Mouse (Mus musculus): Measurements from ENCODE around the gene Rassf6. TPM values are rescaled to one million over a fixed set of nuclear protein-coding genes. Genes with fewer than 3 reads are reported as not detected.

Gene Rassf6
- total and polyA plus RNA-seq, 3 experiments = 0.27 TPM; not detected in 2

GRCm38 (mm10) chr5:90654798-90655197 is 14.3 kb upstream of the Rassf6 start:
- H3K79me2 ChIP-seq (replicated peaks; ENCODE audit: control insufficient read depth, insufficient read depth, low read length) = no peaks in the 10 kb centered on the region
- H3K27me3 ChIP-seq (ENCODE audit: control insufficient read depth, insufficient read depth, low read length) = peaks cover 2% of the 10 kb centered on the region; the same call in 1 of the 2 replicates
- no peaks in the 10 kb centered on the region for H3K4me1 ChIP-seq (ENCODE audit: control insufficient read depth, insufficient read depth, low read length)
- H3K27ac ChIP-seq = no peak overlapping the region
- WGBS = 48% methylated on average over 5 of the region's 5 CpGs
- TF ChIP-seq CTCF (IDR thresholded peaks at IDR 0.05) = no peak
- TF ChIP-seq EP300 (IDR thresholded peaks at IDR 0.05; ENCODE audit: insufficient read depth, low read depth, low read length) = no peak
- TF ChIP-seq POLR2A (IDR thresholded peaks at IDR 0.05; ENCODE audit: insufficient read depth, low read depth, low read length) = no peak
- no peaks in the 10 kb centered on the region for H3K36me3 ChIP-seq (ENCODE audit: control insufficient read depth, insufficient read depth, low read length)
- intact Hi-C loops (cut with DNase I) = loop anchor here (10.0 kb wide), 1 partner anchor 450 kb away; no protein-coding TSS in a partner anchor
- H3K4me3 ChIP-seq = no peak overlapping the region
- DNase-seq = no peak
- no peak overlapping the region for H3K9ac ChIP-seq (ENCODE audit: low read depth, low read length)

DNA sequence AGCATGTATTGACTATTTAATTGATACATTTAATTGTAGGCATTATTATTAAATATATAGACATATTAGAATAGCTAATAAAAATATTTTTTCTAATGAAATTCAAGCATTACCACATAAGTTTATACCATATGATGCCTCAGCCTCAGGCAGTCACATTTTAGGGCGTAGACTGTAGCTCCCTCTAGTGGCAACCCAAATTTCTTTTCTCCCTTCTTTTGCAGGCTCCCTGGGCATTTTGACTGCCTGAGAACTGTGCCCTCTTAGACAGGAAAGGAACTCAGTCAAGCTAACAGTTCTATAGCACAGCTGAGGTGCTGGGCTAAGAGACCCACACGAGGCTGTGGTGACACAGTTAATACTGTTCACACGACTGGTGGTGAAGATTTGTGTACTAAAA is 12.3 kb upstream of the Rassf6 start:
- Histone ChIP-seq H3K9ac (ENCODE audit: low read depth, low read length) (no peak overlapping the region), H3K36me3 (ENCODE audit: control insufficient read depth, insufficient read depth, low read length) (no peaks in the 10 kb centered on the region), H3K27me3 (ENCODE audit: control insufficient read depth, insufficient read depth, low read length) (peaks cover 2% of the 10 kb centered on the region; the same call in 1 of the 2 replicates), H3K4me1 (ENCODE audit: control insufficient read depth, insufficient read depth, low read length) (no peaks in the 10 kb centered on the region), H3K4me3 (no peak overlapping the region), H3K27ac (no peak overlapping the region), H3K79me2 (replicated peaks; ENCODE audit: control insufficient read depth, insufficient read depth, low read length) (no peaks in the 10 kb centered on the region)
- DNase-seq = peak; percentile 13 to 23
- TF ChIP-seq POLR2A (IDR thresholded peaks at IDR 0.05; ENCODE audit: insufficient read depth, low read depth, low read length) = no peak
- peak; percentile 86 for TF ChIP-seq CTCF (IDR thresholded peaks at IDR 0.05)
- 0 out of 2 replicates have a peak, but pooled peaks have one; percentile 13 for TF ChIP-seq EP300 (IDR thresholded peaks at IDR 0.05; ENCODE audit: insufficient read depth, low read depth, low read length)
- intact Hi-C loops (cut with DNase I) = loop anchor here (2.0 to 10.0 kb wide), 2 partner anchors 52 to 448 kb away; no protein-coding TSS in a partner anchor
- WGBS = 7% methylated on average over 3 of the region's 3 CpGs

GRCm38 (mm10) chr5:90650466-90651150 is 10.2 kb upstream of the Rassf6 start:
- WGBS = 76% methylated on average over 5 of the region's 5 CpGs
- Histone ChIP-seq H3K36me3 (ENCODE audit: control insufficient read depth, insufficient read depth, low read length) (no peaks in the 10 kb centered on the region), H3K9ac (ENCODE audit: low read depth, low read length) (no peak overlapping the region), H3K4me1 (ENCODE audit: control insufficient read depth, insufficient read depth, low read length) (no peaks in the 10 kb centered on the region), H3K4me3 (no peak overlapping the region), H3K27me3 (ENCODE audit: control insufficient read depth, insufficient read depth, low read length) (peaks cover 2% of the 10 kb centered on the region; the same call in 1 of the 2 replicates), H3K79me2 (replicated peaks; ENCODE audit: control insufficient read depth, insufficient read depth, low read length) (no peaks in the 10 kb centered on the region), H3K27ac (no peak overlapping the region)
- intact Hi-C loops (cut with DNase I) = loop anchor here (10.0 kb wide), 1 partner anchor 446 kb away; no protein-coding TSS in a partner anchor
- no peak for DNase-seq
- no peak for TF ChIP-seq POLR2A (IDR thresholded peaks at IDR 0.05; ENCODE audit: insufficient read depth, low read depth, low read length)
- no peak for TF ChIP-seq EP300 (IDR thresholded peaks at IDR 0.05; ENCODE audit: insufficient read depth, low read depth, low read length)
- no peak for TF ChIP-seq CTCF (IDR thresholded peaks at IDR 0.05)

DNA sequence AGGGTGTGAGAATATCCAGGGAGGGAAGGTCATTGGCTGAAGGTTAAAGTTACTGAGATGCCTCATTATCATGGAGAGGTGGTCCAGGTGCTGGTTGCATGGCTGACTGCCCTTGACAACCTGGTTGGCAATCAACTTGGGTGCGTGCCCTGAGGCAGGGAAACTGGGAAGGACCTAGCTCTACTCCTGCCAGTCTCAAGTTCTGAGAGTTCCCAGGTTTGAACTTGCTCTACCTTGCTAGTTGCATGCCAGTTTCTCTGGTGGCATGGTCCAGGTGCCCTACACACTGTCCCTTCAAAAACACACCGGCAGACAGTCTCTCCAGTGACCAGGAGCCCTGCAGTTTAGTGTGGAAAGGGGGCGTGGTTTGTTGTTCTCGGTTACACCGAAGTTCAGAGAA is 7.0 kb upstream of the Rassf6 start:
- Histone ChIP-seq H3K36me3 (ENCODE audit: control insufficient read depth, insufficient read depth, low read length) (no peaks in the 10 kb centered on the region), H3K4me1 (ENCODE audit: control insufficient read depth, insufficient read depth, low read length) (no peaks in the 10 kb centered on the region), H3K9ac (ENCODE audit: low read depth, low read length) (no peak overlapping the region), H3K27me3 (ENCODE audit: control insufficient read depth, insufficient read depth, low read length) (no peaks in the 10 kb centered on the region), H3K4me3 (no peak overlapping the region), H3K27ac (no peak overlapping the region), H3K79me2 (replicated peaks; ENCODE audit: control insufficient read depth, insufficient read depth, low read length) (no peaks in the 10 kb centered on the region)
- no peak for TF ChIP-seq EP300 (IDR thresholded peaks at IDR 0.05; ENCODE audit: insufficient read depth, low read depth, low read length)
- TF ChIP-seq POLR2A (IDR thresholded peaks at IDR 0.05; ENCODE audit: insufficient read depth, low read depth, low read length) = no peak
- TF ChIP-seq CTCF (IDR thresholded peaks at IDR 0.05) = no peak
- WGBS = 77% methylated on average over 5 of the region's 5 CpGs
- intact Hi-C loops (cut with DNase I) = no loop called here
- no peak for DNase-seq

GRCm38 (mm10) chr5:90646398-90646797 is 5.9 kb upstream of the Rassf6 start:
- H3K4me3 ChIP-seq = no peak overlapping the region
- intact Hi-C loops (cut with DNase I) = no loop called here
- H3K27ac ChIP-seq = no peak overlapping the region
- DNase-seq = no peak
- H3K27me3 ChIP-seq (ENCODE audit: control insufficient read depth, insufficient read depth, low read length) = no peaks in the 10 kb centered on the region
- H3K9ac ChIP-seq (ENCODE audit: low read depth, low read length) = no peak overlapping the region
- H3K79me2 ChIP-seq (replicated peaks; ENCODE audit: control insufficient read depth, insufficient read depth, low read length) = no peaks in the 10 kb centered on the region
- TF ChIP-seq CTCF (IDR thresholded peaks at IDR 0.05) (no peak), EP300 (IDR thresholded peaks at IDR 0.05; ENCODE audit: insufficient read depth, low read depth, low read length) (no peak)
- WGBS = 89% methylated on average over 5 of the region's 5 CpGs
- no peaks in the 10 kb centered on the region for H3K4me1 ChIP-seq (ENCODE audit: control insufficient read depth, insufficient read depth, low read length)
- no peaks in the 10 kb centered on the region for H3K36me3 ChIP-seq (ENCODE audit: control insufficient read depth, insufficient read depth, low read length)

GRCm38 (mm10) chr5:90645579-90645978 is 5.1 kb upstream of the Rassf6 start:
- no peaks in the 10 kb centered on the region for H3K79me2 ChIP-seq (replicated peaks; ENCODE audit: control insufficient read depth, insufficient read depth, low read length)
- H3K4me1 ChIP-seq (ENCODE audit: control insufficient read depth, insufficient read depth, low read length) = no peaks in the 10 kb centered on the region
- intact Hi-C loops (cut with DNase I) = no loop called here
- DNase-seq = no peak
- TF ChIP-seq POLR2A (IDR thresholded peaks at IDR 0.05; ENCODE audit: insufficient read depth, low read depth, low read length) (no peak), EP300 (IDR thresholded peaks at IDR 0.05; ENCODE audit: insufficient read depth, low read depth, low read length) (no peak), CTCF (IDR thresholded peaks at IDR 0.05) (no peak)
- no peaks in the 10 kb centered on the region for H3K27me3 ChIP-seq (ENCODE audit: control insufficient read depth, insufficient read depth, low read length)
- no peaks in the 10 kb centered on the region for H3K36me3 ChIP-seq (ENCODE audit: control insufficient read depth, insufficient read depth, low read length)
- H3K27ac ChIP-seq = no peak overlapping the region
- H3K4me3 ChIP-seq = no peak overlapping the region
- 62% methylated on average over 3 of the region's 3 CpGs for WGBS
- no peak overlapping the region for H3K9ac ChIP-seq (ENCODE audit: low read depth, low read length)

Data from heart, adult 2 months (tissue).